Mouse (Mus musculus) myocyte (in vitro differentiated cells): Measurements from ENCODE around the gene 9630041A04Rik. TPM values are rescaled to one million over a fixed set of nuclear protein-coding genes. Genes with fewer than 3 reads are reported as not detected.

Experiments
- H3K27me3 ChIP-seq: one replicate; pipeline ENCODE4 v1.6.1; 2011; ENCODE audit not compliant: control insufficient read depth, insufficient read depth, insufficient read length
- H3K36me3 ChIP-seq: one replicate; pipeline ENCODE4 v1.6.1; 2011; ENCODE audit not compliant: control insufficient read depth, insufficient read depth
- H3K4me2 ChIP-seq: one replicate; pipeline ENCODE4 v1.6.1; 2011; ENCODE audit warnings: low read depth, control low read depth
- H3K4me3 ChIP-seq: one replicate; pipeline ENCODE4 v1.5.1; 2011; ENCODE audit warnings: mild to moderate bottlenecking, control low read depth, moderate library complexity
- H3K79me2 ChIP-seq: one replicate; pipeline ENCODE4 v1.6.1; 2011; ENCODE audit not compliant: control insufficient read depth, insufficient read depth
- H3ac ChIP-seq: one replicate; pipeline ENCODE4 v1.6.1; 2011; ENCODE audit not compliant: control insufficient read depth, insufficient read length
- CEBPB ChIP-seq: IDR thresholded peaks from 2 replicates; pipeline ENCODE4 v1.6.1; 2011; ENCODE audit warnings: mild to moderate bottlenecking, moderate library complexity; ENCODE audit not compliant: poor library complexity, insufficient read depth, severe bottlenecking
- E2F4 ChIP-seq: IDR thresholded peaks from one replicate; pipeline ENCODE4 v1.6.1; 2011; ENCODE audit warnings: mild to moderate bottlenecking, control low read depth, moderate library complexity; ENCODE audit not compliant: insufficient read depth
- MAX ChIP-seq: IDR thresholded peaks from one replicate; pipeline ENCODE4 v1.6.1; 2011; ENCODE audit warnings: low read depth, mild to moderate bottlenecking, control low read depth
- MYOD1 ChIP-seq, 3 experiments: IDR thresholded peaks; one replicate each; pipeline ENCODE4 v1.6.1; 2011; ENCODE audit warnings: control low read depth in 2 of 3, low read depth in 2 of 3, mild to moderate bottlenecking in 2 of 3, moderate library complexity in 1 of 3; ENCODE audit not compliant: insufficient read length in 2 of 3, control insufficient read depth in 1 of 3
- MYOG ChIP-seq, 3 experiments: IDR thresholded peaks; one replicate each; pipeline ENCODE4 v1.6.1; 2011; ENCODE audit warnings: control low read depth in 2 of 3, low read depth in 2 of 3, mild to moderate bottlenecking in 2 of 3; ENCODE audit not compliant: insufficient read length in 2 of 3, control insufficient read depth in 1 of 3, insufficient read depth in 1 of 3
- POLR2A ChIP-seq: IDR thresholded peaks from one replicate; pipeline ENCODE4 v1.6.1; 2011; ENCODE audit warnings: low read depth, mild to moderate bottlenecking, control low read depth, moderate library complexity; ENCODE audit not compliant: insufficient read length
- POLR2AphosphoS2 ChIP-seq: IDR thresholded peaks from one replicate; pipeline ENCODE4 v1.6.1; 2011; ENCODE audit warnings: low read depth, control low read depth; ENCODE audit not compliant: insufficient read length
- REST ChIP-seq: IDR thresholded peaks from one replicate; pipeline ENCODE4 v1.6.1; 2011; ENCODE audit warnings: mild to moderate bottlenecking, control low read depth, moderate library complexity; ENCODE audit not compliant: insufficient read depth, insufficient read length
- SRF ChIP-seq: IDR thresholded peaks from one replicate; pipeline ENCODE4 v1.6.1; 2011; ENCODE audit warnings: low read depth; ENCODE audit not compliant: control insufficient read depth, insufficient read length
- TCF12 ChIP-seq: IDR thresholded peaks from one replicate; pipeline ENCODE4 v1.6.1; 2011; ENCODE audit warnings: mild to moderate bottlenecking, control low read depth; ENCODE audit not compliant: poor library complexity, insufficient read depth, severe bottlenecking
- TCF3 ChIP-seq: IDR thresholded peaks from one replicate; pipeline ENCODE4 v1.6.1; 2011; ENCODE audit warnings: low read depth, control low read depth; ENCODE audit not compliant: insufficient read length
- USF1 ChIP-seq: IDR thresholded peaks from one replicate; pipeline ENCODE4 v1.6.1; 2011; ENCODE audit warnings: low read depth, mild to moderate bottlenecking, control low read depth, moderate library complexity
- polyA plus RNA-seq: library from polyadenylated mRNA; unstranded; fragments of >200 nt; fragmentation: generic; extraction: Trizol; gene quantifications from one replicate; pipeline ENCODE4 v1.2.1, GENCODE M21; 2012; ENCODE audit warnings: missing spikeins

9630041A04Rik gene
- not detected for polyA plus RNA-seq

DNA sequence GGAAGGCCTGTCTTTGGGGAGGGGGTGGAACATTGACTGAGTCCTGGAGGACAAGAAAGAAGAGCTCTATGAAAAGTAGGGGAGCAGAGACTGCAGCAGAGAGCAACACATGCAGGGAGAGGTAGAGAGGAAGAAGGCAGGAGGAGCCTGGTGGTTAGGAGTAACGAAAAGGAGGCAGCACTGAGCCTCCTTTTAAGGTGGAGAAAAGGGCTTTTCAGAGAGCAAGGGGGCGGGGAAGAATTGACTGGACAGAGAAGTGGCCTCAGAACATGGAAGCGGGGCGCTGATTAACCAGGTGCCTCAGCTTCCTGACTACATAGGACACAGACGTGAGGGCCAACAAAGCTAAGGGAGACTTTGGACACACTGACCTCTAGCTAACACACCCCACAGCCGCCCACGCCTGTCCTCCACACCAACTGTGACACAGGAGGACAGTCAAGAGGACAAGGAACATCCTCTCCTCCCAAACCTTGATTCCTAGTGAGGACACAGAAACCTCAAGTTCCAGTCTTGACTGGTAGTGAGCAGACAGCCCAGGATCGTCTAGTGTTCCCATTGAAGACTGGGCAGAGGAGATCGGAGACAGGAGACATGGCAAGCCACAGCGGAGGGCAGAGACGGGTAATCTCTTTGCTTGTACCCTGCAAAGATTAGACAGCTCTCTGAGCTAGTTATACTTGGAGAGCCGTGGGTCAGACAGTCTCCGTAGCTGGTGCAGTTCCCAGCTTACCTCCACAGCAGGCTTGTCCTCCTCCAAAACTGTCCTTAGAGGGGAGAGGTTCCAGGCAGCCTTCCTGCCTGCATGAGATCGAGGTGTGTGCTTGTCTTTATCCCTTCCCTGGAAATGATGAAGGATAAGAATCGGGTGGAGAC, at the start of gene 9630041A04Rik:
TSS of gene 9630041A04Rik (plus strand) at position 246 of the 876 bp plus-strand sequence.
- H3K36me3 ChIP-seq: no peaks in the 10 kb centered on the region
- H3ac ChIP-seq: no peak within 1 kb of the TSS
- TF ChIP-seq MYOG (IDR thresholded peaks at IDR 0.05; ENCODE audit: control insufficient read depth in 1 of 3, insufficient read depth in 1 of 3, insufficient read length in 2 of 3, low read depth in 2 of 3) (no peak), REST (no peak), USF1 (no peak), TCF12 (no peak), POLR2A (no peak), POLR2AphosphoS2 (no peak), SRF (no peak), E2F4 (no peak), CEBPB (no peak), TCF3 (no peak)
- no peak within 1 kb of the TSS for H3K4me3 ChIP-seq
- no peaks in the 10 kb centered on the region for H3K27me3 ChIP-seq
- H3K4me2 ChIP-seq: no peak within 1 kb of the TSS
- no peaks in the 10 kb centered on the region for H3K79me2 ChIP-seq

DNA sequence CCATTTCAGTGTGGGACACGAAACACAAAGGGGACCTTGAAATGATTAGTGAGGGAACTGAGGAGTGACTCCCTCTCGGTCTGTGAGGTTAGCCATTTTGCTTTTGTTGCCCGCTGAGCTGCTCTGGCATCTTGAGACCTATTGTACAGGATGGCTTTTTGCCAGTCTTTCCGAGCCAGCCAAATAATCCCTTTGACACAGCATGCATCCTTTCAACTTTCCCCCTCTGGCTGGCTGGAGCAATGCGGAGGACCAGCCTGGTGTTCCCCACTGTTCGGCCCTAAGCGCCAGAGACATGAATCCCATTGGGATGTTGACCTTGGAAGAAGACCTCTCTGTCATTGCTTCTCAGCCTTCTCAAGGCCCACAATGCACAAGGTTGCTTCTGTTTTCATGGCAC, 37.7 kb upstream of the 9630041A04Rik start:
- H3K27me3 ChIP-seq: no peaks in the 10 kb centered on the region
- H3K4me2 ChIP-seq: no peak overlapping the region
- H3ac ChIP-seq: no peak overlapping the region
- TF ChIP-seq REST: no peak
- no peak for TF ChIP-seq USF1
- no peak for TF ChIP-seq POLR2AphosphoS2
- TF ChIP-seq POLR2A: no peak
- no peak for TF ChIP-seq CEBPB
- TF ChIP-seq TCF12: no peak
- TF ChIP-seq E2F4: no peak
- no peak for TF ChIP-seq MAX
- TF ChIP-seq TCF3: no peak
- TF ChIP-seq MYOG (IDR thresholded peaks at IDR 0.05; ENCODE audit: control insufficient read depth in 1 of 3, insufficient read depth in 1 of 3, insufficient read length in 2 of 3, low read depth in 2 of 3): no peak
- TF ChIP-seq MYOD1 (IDR thresholded peaks at IDR 0.05; ENCODE audit: control insufficient read depth in 1 of 3, insufficient read length in 2 of 3, low read depth in 2 of 3): no peak
- no peak for TF ChIP-seq SRF
- H3K36me3 ChIP-seq: no peaks in the 10 kb centered on the region
- H3K4me3 ChIP-seq: no peak overlapping the region
- no peaks in the 10 kb centered on the region for H3K79me2 ChIP-seq

DNA sequence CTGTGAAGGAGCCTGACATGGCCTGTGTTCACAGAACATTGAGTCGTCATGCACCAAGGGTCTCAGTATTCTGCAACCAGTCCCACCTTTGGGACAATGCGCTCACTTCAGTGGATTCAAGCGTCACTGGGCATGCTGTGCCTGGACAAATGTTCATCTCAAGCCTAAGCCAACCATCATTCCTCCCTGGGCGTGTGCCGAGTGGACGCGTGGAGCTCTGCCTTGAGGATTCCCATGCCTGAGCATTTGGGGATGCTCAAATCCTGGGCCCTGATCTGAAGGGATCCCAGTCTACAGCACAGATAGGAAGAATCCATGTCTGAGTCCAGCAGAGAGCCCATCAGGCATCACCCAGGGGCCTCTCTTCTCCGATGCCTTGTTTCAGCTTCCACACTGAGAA, 36.0 kb upstream of the 9630041A04Rik start:
- no peaks in the 10 kb centered on the region for H3K79me2 ChIP-seq
- H3K27me3 ChIP-seq: no peaks in the 10 kb centered on the region
- no peaks in the 10 kb centered on the region for H3K36me3 ChIP-seq
- H3K4me3 ChIP-seq: no peak overlapping the region
- no peak overlapping the region for H3K4me2 ChIP-seq
- H3ac ChIP-seq: no peak overlapping the region
- TF ChIP-seq TCF12 (no peak), MYOD1 (IDR thresholded peaks at IDR 0.05; ENCODE audit: control insufficient read depth in 1 of 3, insufficient read length in 2 of 3, low read depth in 2 of 3) (no peak), MAX (no peak), POLR2A (no peak), E2F4 (no peak), MYOG (IDR thresholded peaks at IDR 0.05; ENCODE audit: control insufficient read depth in 1 of 3, insufficient read depth in 1 of 3, insufficient read length in 2 of 3, low read depth in 2 of 3) (no peak), SRF (no peak), CEBPB (no peak), REST (no peak), TCF3 (no peak), POLR2AphosphoS2 (no peak), USF1 (no peak)

DNA sequence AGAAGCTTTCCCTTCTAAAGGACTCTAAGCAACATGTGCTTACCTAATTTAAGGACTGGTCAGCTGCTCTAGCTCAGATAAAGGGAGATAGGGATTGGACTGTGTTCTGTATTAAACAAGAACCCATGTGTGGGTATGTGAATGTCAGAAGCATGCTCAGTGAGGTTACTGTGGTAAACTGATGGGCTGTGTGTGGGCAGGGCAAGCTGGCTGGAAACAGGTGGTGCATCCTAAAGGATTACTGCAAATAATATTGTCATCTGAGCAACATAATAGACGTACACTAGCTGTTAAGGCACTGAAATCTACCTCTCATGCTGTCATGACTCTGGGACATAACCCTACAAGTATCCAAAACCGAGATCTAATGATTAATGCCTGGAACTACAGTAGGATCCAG, 28.0 kb upstream of the 9630041A04Rik start:
- TF ChIP-seq MYOD1 (IDR thresholded peaks at IDR 0.05; ENCODE audit: control insufficient read depth in 1 of 3, insufficient read length in 2 of 3, low read depth in 2 of 3): peak in 2 of 3 experiments; percentile 45 to 65
- peak; percentile 4 for TF ChIP-seq TCF12
- TF ChIP-seq POLR2AphosphoS2: no peak
- no peak overlapping the region for H3ac ChIP-seq
- no peaks in the 10 kb centered on the region for H3K27me3 ChIP-seq
- H3K36me3 ChIP-seq: no peaks in the 10 kb centered on the region
- no peak overlapping the region for H3K4me3 ChIP-seq
- no peak overlapping the region for H3K4me2 ChIP-seq
- no peaks in the 10 kb centered on the region for H3K79me2 ChIP-seq

DNA sequence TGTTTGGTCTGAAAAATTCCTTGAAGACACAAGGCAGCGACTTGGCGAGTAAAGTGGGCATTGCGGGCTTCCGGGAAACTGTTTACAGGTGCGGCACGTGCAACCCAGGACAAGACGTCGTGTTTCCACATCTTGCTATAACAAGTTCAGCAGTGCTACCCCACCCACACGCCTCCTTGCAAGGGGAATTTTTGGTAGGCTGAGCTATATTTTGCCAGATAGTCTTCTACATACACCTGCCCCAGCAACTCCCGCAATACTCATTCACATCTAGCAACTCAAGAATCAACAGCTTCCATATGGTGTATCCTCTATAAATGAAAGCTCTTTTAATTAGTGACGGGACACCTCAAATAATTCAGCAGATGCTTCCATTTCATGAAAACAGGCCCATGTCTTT, 20.5 kb upstream of the 9630041A04Rik start:
- Histone ChIP-seq H3K27me3 (no peaks in the 10 kb centered on the region), H3ac (no peak overlapping the region), H3K4me3 (no peak overlapping the region), H3K79me2 (no peaks in the 10 kb centered on the region), H3K4me2 (no peak overlapping the region), H3K36me3 (no peaks in the 10 kb centered on the region)
- TF ChIP-seq MYOG (IDR thresholded peaks at IDR 0.05; ENCODE audit: control insufficient read depth in 1 of 3, insufficient read depth in 1 of 3, insufficient read length in 2 of 3, low read depth in 2 of 3): no peak
- no peak for TF ChIP-seq MAX
- TF ChIP-seq CEBPB: no peak
